Mouse (Mus musculus) hindbrain, embryonic 12.5 days (tissue): ENCODE measurements around the gene Klf9. TPM values are rescaled to one million over a fixed set of nuclear protein-coding genes. Genes with fewer than 3 reads are reported as not detected.

Experiments used
- ATAC-seq: fragments of 200-750 bp; cut with Nextera tagmentation; 2 replicates; pipeline ENCODE4 v1.8.0; 2017; ENCODE audit warnings: moderate TSS enrichment; ENCODE audit not compliant: low FRiP score
- H3K27ac ChIP-seq: fragments of 300-500 bp; sonication (generic); 2 replicates; pipeline ENCODE4 v1.5.1; 2016; ENCODE audit warnings: mild to moderate bottlenecking
- H3K27me3 ChIP-seq: fragments of 300-500 bp; sonication (generic); 2 replicates; pipeline ENCODE4 v1.6.1; 2016; ENCODE audit warnings: mild to moderate bottlenecking
- H3K36me3 ChIP-seq: fragments of 300-500 bp; sonication (generic); 2 replicates; pipeline ENCODE4 v1.6.1; 2016; ENCODE audit warnings: mild to moderate bottlenecking
- H3K4me1 ChIP-seq: fragments of 300-500 bp; sonication (generic); 2 replicates; pipeline ENCODE4 v1.6.1; 2016
- H3K4me2 ChIP-seq: fragments of 300-500 bp; sonication (generic); replicated peaks from 2 replicates; pipeline ENCODE4 v1.6.1; 2016; ENCODE audit warnings: mild to moderate bottlenecking
- H3K4me3 ChIP-seq: fragments of 300-500 bp; sonication (generic); 2 replicates; pipeline ENCODE4 v1.5.1; 2016; ENCODE audit warnings: mild to moderate bottlenecking
- H3K9ac ChIP-seq: fragments of 300-500 bp; sonication (generic); 2 replicates; pipeline ENCODE4 v1.6.1; 2016; ENCODE audit warnings: mild to moderate bottlenecking, moderate library complexity
- H3K9me3 ChIP-seq: fragments of 300-500 bp; sonication (generic); replicated peaks from 2 replicates; pipeline ENCODE4 v1.6.1; 2016; ENCODE audit warnings: mild to moderate bottlenecking
- WGBS: fragments of 180-500 bp; shearing (Covaris S2); methylation state at CpG from one replicate; pipeline ENCODE4 v1.1.7; 2016; 5-methylcytosine and 5-hydroxymethylcytosine counted together
- polyA plus RNA-seq: library from polyadenylated mRNA; unstranded; fragments of >200 nt; fragmentation: Nextera tagmentation; extraction: Ambion mirVana; gene quantifications from 2 replicates; pipeline ENCODE4 v1.2.1, GENCODE M21; 2016

The Klf9 gene
- polyA plus RNA-seq, result 1.6 and 2.1 TPM in 2 replicates

DNA sequence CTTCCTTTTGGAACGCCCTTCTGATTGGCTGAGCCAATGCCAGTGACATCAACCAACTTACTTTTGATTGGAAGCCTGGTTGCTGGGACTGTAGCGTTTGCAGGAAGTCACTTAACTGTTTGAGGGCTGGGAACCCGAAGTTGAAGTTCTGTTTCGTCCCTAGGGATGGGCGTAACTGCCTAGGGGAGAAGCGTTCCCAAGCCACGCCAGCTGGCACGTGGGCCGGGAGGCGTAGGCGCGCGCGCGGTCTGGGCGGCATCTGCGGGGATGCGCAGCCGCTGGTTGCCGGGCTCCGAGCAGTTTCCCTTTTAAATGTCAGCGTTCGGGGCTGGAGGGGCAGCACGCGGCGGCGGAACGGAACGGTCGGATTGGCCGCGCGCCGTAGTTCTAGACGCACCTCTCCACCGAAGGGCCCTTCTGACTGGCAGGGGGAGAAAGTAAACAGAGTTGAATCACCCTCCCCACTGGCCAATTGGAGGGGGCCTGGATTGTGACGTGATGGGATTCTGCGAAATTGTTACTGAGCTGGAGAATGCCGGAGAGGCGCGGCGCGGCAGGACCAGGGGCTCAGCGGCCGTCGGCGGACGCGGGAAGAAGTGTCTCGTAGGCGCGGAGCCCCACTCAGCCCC lies at the start of gene Klf9:
Gene Klf9, plus strand, starts transcription at position 538 of the 629 bp plus-strand sequence.
- no peaks in the 10 kb centered on the region for H3K9me3 ChIP-seq
- H3K36me3 ChIP-seq, result no peaks in the 10 kb centered on the region
- H3K4me3 ChIP-seq, result peak within 1 kb of the TSS; percentile 53
- WGBS, result under 1% methylated on average over 52 of the region's 52 CpGs
- H3K9ac ChIP-seq, result peak within 1 kb of the TSS; percentile 67
- H3K4me2 ChIP-seq, result peak within 1 kb of the TSS; percentile 90
- ATAC-seq, result peak; percentile 92
- H3K27ac ChIP-seq, result 0 out of 2 replicates have a peak within 1 kb of the TSS, but pooled peaks have one; percentile 17
- H3K27me3 ChIP-seq, result peaks cover 62% of the 10 kb centered on the region
- H3K4me1 ChIP-seq, result peaks cover 23% of the 10 kb centered on the region

DNA sequence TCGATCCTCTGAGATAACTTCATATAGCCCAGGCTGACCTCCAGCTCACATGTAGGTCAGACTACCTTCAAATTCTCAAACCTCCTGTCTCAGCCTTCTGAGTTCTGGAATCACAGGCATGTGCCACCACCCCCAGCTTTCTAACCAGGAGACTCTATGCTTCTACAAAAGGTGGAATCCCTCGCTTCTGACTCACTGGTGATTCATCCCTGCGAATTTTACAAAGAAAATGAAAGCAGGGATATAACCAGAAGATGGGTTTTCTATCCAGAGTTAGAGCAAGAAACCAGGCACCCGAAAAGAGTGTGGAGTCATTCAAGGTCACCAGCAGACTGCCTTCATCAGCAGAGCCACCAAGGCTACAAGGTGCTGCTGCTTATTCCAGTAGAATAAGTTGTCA lies 49.4 kb upstream of the Klf9 start:
- 92% methylated on average over 4 of the region's 4 CpGs for WGBS
- no peaks in the 10 kb centered on the region for H3K36me3 ChIP-seq
- no peak overlapping the region for H3K4me3 ChIP-seq
- no peak overlapping the region for H3K9ac ChIP-seq
- no peak overlapping the region for H3K4me2 ChIP-seq
- ATAC-seq, result no peak
- H3K4me1 ChIP-seq, result no peaks in the 10 kb centered on the region
- no peaks in the 10 kb centered on the region for H3K27me3 ChIP-seq
- H3K27ac ChIP-seq, result no peak overlapping the region
- H3K9me3 ChIP-seq, result 0 out of 2 replicates have a peak, but pooled peaks cover 3% of the 10 kb centered on the region

DNA sequence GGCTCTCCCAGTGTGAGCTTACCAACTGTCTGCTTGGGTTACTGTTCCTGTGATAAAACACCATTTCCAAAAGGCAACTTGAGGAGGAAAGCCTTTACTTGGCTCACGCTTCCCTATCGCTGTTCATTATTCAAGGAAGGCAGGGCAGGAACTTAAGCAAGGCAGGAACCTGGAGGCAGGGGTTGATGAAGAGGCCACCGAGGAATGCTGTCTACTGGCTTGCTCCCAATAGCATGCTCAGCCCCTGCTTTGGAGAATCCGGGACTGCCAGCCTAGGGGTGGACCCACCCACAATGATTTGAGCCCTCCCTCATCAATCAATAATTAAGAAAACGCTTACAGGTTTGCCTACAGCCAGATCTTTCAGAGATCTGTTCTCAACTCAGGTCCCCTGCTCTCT lies 47.5 kb upstream of the Klf9 start:
- Histone ChIP-seq H3K9me3 (no peaks in the 10 kb centered on the region), H3K36me3 (no peaks in the 10 kb centered on the region), H3K4me3 (no peak overlapping the region), H3K27ac (no peak overlapping the region), H3K4me1 (no peaks in the 10 kb centered on the region), H3K4me2 (no peak overlapping the region), H3K27me3 (no peaks in the 10 kb centered on the region), H3K9ac (no peak overlapping the region)
- ATAC-seq, result no peak
- 86% methylated on average over 5 of the region's 5 CpGs for WGBS

DNA sequence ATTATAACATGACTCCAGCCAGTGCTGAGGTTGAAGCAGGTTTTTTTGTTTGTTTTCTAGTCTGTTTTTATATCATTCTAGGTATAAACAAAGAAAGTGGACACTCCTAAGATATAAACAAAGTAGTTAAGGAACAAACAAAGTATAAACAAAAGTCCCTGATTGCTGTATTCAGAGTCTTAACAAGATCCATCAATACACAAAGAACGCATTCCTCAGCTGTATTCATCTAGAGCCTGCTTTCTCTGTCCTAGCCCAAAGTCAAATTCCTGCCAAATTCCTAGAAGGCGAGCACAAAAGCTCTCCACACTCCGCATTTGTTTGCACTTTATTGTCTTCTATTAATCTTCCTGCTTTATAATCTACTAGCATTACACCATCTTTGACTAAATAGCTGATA lies 46.1 kb upstream of the Klf9 start:
- no peak overlapping the region for H3K4me2 ChIP-seq
- no peaks in the 10 kb centered on the region for H3K4me1 ChIP-seq
- H3K9ac ChIP-seq, result no peak overlapping the region
- ATAC-seq, result no peak
- H3K36me3 ChIP-seq, result no peaks in the 10 kb centered on the region
- H3K27ac ChIP-seq, result no peak overlapping the region
- WGBS, result 53% methylated on average over 3 of the region's 3 CpGs
- no peaks in the 10 kb centered on the region for H3K9me3 ChIP-seq
- H3K4me3 ChIP-seq, result no peak overlapping the region
- H3K27me3 ChIP-seq, result no peaks in the 10 kb centered on the region

DNA sequence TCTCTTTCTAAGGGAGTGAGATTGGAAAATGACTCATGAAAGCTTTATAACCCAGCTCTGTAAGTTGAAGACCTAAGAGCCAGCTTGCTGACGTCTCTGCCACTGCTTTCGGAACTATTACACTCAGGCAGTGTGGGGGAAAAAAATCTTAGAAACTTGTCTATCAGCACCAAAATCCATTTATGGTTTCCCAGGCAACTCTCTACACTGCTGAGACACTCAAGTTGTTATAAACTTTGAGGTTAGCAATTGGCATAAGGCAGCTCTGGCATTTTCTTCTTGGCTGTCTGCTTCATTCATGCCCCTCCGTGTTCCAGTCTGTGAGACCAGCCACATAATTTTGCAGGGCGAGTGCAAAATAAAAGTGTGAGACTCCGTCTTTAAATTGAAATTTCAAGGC lies 34.2 kb upstream of the Klf9 start:
- Histone ChIP-seq H3K27ac (no peak overlapping the region), H3K36me3 (no peaks in the 10 kb centered on the region), H3K4me2 (no peak overlapping the region), H3K4me1 (no peaks in the 10 kb centered on the region), H3K4me3 (no peak overlapping the region), H3K27me3 (no peaks in the 10 kb centered on the region), H3K9ac (no peak overlapping the region), H3K9me3 (no peaks in the 10 kb centered on the region)
- no peak for ATAC-seq
- 85% methylated on average over 5 of the region's 5 CpGs for WGBS

DNA sequence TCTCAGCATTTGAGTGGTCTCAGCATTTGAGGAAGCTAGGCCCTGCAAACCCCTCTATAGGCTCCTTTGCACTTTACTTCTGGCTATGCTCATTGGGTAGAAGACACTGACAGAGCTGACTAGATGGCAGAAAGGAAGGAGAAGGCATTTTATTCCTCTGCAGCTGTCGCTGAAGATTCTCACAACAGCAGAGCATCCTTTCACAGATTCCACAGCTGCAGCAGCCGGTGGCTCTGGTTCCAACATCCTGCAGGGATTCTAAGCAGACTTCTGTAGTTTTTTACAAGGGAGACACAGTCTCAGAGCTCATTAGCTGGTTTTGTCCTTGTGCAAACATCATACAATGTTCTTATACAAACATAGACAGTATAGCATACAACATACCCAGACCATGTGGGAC lies 33.7 kb upstream of the Klf9 start:
- no peaks in the 10 kb centered on the region for H3K27me3 ChIP-seq
- 77% methylated on average over 2 of the region's 2 CpGs for WGBS
- H3K9me3 ChIP-seq, result no peaks in the 10 kb centered on the region
- no peaks in the 10 kb centered on the region for H3K4me1 ChIP-seq
- no peak overlapping the region for H3K4me2 ChIP-seq
- no peak overlapping the region for H3K4me3 ChIP-seq
- no peak overlapping the region for H3K9ac ChIP-seq
- no peaks in the 10 kb centered on the region for H3K36me3 ChIP-seq
- H3K27ac ChIP-seq, result no peak overlapping the region
- ATAC-seq, result no peak

DNA sequence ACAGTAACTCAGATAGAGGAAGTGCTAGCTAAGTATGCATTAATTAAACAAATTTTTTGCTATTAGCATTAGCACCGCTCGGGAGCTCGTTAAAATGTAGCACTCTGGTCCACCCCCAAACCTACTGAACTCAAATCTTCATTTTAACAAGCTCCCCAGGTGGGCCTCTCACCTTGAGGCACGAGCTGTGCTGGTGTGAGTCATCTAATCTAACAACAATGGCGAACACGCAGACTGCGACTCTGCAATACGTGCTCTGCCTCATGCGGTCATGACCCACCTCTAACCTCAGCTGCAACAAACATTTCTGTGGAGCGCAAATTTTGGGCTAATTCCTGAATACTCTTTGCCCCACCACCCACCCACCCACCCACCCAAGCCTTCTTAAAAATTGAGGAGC lies 19.2 kb upstream of the Klf9 start:
- H3K9me3 ChIP-seq, result no peaks in the 10 kb centered on the region
- no peak overlapping the region for H3K4me3 ChIP-seq
- no peaks in the 10 kb centered on the region for H3K4me1 ChIP-seq
- no peak overlapping the region for H3K4me2 ChIP-seq
- no peaks in the 10 kb centered on the region for H3K36me3 ChIP-seq
- no peak overlapping the region for H3K27ac ChIP-seq
- ATAC-seq, result no peak
- no peaks in the 10 kb centered on the region for H3K27me3 ChIP-seq
- no peak overlapping the region for H3K9ac ChIP-seq
- 31% methylated on average over 10 of the region's 10 CpGs for WGBS

DNA sequence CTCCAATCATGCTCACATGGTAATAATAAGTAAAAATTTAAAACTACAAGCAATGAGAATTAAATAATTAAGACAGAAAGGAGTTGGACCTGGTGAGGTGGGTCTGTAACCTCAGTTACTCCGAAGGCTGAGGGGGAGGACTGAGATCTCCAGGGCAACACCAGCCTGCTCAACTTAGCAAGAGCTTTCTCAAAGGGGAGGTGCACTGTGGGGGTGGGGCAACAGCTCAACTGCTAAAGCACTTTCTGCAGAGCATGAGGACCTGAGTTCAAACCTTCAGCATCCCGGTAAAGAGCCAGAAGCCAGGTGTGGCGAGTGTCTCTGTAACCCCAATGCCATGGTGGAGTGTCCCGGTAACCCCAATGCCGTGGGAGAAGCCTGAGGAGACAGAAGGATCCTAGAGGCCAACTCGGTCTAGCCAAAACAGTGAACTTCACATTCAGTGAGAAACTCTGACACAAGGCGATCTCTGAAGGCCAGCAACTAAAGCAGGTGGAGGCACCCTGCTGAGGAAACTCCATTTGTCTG lies 16.9 kb upstream of the Klf9 start:
- Histone ChIP-seq H3K4me3 (no peak overlapping the region), H3K27me3 (no peaks in the 10 kb centered on the region), H3K4me2 (no peak overlapping the region), H3K9ac (no peak overlapping the region), H3K36me3 (no peaks in the 10 kb centered on the region), H3K9me3 (no peaks in the 10 kb centered on the region), H3K27ac (no peak overlapping the region), H3K4me1 (no peaks in the 10 kb centered on the region)
- no peak for ATAC-seq
- 71% methylated on average over 7 of the region's 7 CpGs for WGBS

DNA sequence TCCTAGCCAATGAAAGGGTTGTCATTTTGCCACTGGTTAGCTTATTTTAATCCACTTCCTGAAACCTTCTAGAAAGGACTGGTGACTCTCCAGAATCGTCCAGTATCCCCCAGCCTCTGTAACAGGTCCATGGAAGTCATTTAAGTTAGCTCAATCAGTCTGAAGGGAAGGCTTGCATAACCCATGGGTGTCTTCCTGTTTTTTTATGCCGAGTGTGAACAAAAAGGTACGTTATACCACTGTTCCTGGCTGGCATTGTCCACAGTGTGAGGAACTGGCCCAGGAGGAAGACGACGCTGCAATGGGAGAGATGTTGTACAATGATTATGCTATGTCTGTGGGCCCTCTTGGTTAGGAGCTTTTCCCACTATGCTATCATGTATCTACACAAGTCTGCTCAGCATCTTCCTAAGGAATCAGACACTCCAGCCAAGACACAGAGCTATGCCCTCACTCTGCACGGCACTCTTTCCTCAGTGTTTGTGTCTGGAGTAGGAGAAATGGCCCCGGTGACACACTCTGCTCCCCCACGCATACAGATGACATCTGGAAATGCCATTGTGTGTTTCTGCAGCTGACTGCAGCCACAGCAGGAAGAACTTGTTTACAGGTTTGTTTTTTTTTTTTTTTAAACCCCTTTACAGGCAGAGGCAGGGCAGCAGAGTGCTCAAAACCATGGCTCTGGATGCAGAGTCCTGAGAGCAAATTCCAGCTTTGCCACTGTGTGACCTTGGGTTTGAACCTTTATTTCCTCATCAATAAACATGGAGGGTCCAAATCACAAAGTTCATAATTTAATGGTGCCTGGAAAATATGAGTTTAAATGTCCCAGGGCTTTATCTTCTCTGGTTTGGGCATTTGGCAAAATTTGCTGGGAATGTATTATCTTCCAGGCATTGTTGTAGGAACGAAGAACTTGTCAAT lies 15.5 kb upstream of the Klf9 start:
- H3K36me3 ChIP-seq, result no peaks in the 10 kb centered on the region
- 75% methylated on average over 9 of the region's 9 CpGs for WGBS
- no peaks in the 10 kb centered on the region for H3K4me1 ChIP-seq
- ATAC-seq, result no peak
- H3K4me2 ChIP-seq, result no peak overlapping the region
- H3K27ac ChIP-seq, result no peak overlapping the region
- H3K9ac ChIP-seq, result no peak overlapping the region
- H3K9me3 ChIP-seq, result no peaks in the 10 kb centered on the region
- no peak overlapping the region for H3K4me3 ChIP-seq
- H3K27me3 ChIP-seq, result no peaks in the 10 kb centered on the region

DNA sequence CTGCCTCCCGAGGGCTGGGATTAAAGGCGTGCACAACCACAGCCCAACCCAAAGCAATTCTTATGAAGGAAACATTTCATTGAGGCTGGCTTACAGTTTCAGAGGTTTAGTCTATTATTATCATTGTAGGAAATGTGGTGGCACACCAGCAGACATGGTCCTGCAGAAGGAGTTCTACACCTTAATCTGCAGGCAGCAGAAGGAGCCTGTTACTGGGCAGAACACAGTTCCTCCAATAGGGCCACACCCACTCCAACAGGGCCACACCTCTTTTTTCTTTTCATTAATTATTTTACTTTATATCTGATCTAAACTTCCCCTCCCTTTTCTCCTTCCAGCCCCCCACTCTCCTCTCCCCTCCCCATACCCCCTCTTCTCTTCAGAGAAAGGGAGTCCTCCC lies 11.1 kb upstream of the Klf9 start:
- peaks cover 35% of the 10 kb centered on the region for H3K27me3 ChIP-seq
- ATAC-seq, result no peak
- H3K4me1 ChIP-seq, result peaks cover 13% of the 10 kb centered on the region
- H3K9ac ChIP-seq, result no peak overlapping the region
- 94% methylated on average over 2 of the region's 2 CpGs for WGBS
- H3K9me3 ChIP-seq, result no peaks in the 10 kb centered on the region
- H3K27ac ChIP-seq, result no peak overlapping the region
- H3K4me3 ChIP-seq, result no peak overlapping the region
- no peak overlapping the region for H3K4me2 ChIP-seq
- H3K36me3 ChIP-seq, result no peaks in the 10 kb centered on the region

DNA sequence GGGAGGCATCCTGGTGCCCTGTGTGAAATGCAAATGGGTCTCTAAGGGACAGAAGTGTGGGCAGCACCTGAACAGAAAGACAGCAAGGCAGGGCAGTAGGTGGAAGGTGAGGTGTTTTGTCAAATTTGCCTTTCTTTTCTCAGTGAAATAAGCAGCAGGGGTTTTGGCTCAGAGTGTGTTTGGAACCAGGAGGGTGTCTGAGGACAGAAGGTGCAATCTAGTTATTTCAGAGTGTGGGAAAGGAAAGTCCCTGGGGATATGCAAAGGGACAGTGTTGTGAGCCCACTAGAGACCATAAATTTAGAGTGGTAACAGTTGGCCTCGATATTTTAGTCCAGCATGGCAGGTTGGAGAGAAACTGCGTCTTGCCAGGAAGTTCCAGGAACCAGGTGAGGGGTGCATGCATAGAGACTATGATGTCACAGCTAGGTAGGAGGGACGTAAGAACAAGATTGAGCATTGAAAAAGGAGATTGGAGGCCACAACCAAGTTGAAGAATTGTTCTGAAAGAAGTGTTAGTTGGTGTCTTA lies 8.9 kb upstream of the Klf9 start:
- ATAC-seq, result no peak
- H3K36me3 ChIP-seq, result no peaks in the 10 kb centered on the region
- H3K9me3 ChIP-seq, result no peaks in the 10 kb centered on the region
- no peak overlapping the region for H3K4me3 ChIP-seq
- H3K4me1 ChIP-seq, result peaks cover 31% of the 10 kb centered on the region
- H3K9ac ChIP-seq, result no peak overlapping the region
- peaks cover 56% of the 10 kb centered on the region for H3K27me3 ChIP-seq
- 57% methylated on average over 3 of the region's 3 CpGs for WGBS
- H3K27ac ChIP-seq, result no peak overlapping the region
- H3K4me2 ChIP-seq, result no peak overlapping the region

DNA sequence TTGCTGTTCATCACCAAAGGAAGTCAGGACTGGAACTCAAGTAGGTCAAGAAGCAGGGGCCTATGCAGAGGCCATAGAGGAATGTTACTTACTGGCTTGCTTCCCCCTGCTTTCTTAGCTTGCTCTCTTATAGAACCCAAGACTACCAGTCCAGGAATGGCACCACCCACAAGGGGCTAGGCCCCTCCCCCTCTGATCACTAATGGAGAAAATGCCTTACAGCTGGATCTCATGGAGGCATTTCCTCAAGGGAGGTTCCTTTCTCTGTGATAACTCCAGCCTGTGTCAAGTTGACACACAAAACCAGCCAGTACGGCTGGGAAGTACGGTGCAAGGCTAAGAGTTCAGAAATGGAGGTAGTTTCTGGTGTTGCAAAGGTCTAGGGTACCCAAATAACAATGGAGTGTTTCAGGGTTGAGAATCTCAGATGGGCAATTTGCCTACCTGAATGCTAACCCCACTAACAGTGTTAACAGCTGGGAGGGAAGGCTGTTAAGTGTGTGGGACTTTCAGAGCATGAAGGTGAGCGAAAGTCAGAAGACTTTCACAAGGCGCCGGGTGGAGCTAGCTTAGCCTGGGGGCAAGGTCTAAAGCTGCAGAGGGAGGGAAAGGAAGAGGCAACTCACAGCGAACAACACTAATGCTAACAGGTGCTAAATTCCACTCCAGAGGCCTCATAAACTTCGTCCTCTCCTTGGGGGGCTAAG lies 8.2 kb upstream of the Klf9 start:
- peaks cover 31% of the 10 kb centered on the region for H3K4me1 ChIP-seq
- no peak overlapping the region for H3K9ac ChIP-seq
- H3K36me3 ChIP-seq, result no peaks in the 10 kb centered on the region
- peaks cover 61% of the 10 kb centered on the region for H3K27me3 ChIP-seq
- H3K27ac ChIP-seq, result no peak overlapping the region
- ATAC-seq, result no peak
- no peak overlapping the region for H3K4me3 ChIP-seq
- no peaks in the 10 kb centered on the region for H3K9me3 ChIP-seq
- no peak overlapping the region for H3K4me2 ChIP-seq
- 25% methylated on average over 7 of the region's 7 CpGs for WGBS
